Mouse (Mus musculus) megakaryocyte, adult 5-6 weeks (primary cell): ENCODE results near the gene Cldn19. TPM values are rescaled to one million over a fixed set of nuclear protein-coding genes. Genes with fewer than 3 reads are reported as not detected.
A peak's percentile ranks its signal among the peaks of the same experiment; 100 is the strongest.
"Not testable (repeated sequence)": the region's sequence is repeated elsewhere in the genome, so short reads cannot be mapped to it uniquely, and the experiment has no call there.

Source experiments
- ATAC-seq: 2 replicates; pipeline ENCODE4 v1.8.0; 2016; ENCODE audit warnings: mild to moderate bottlenecking, inconsistent platforms; ENCODE audit not compliant: poor library complexity, severe bottlenecking
- total RNA-seq, 2 experiments: library from RNA; stranded (forward) in 1 of 2; stranded (reverse) in 1 of 2; fragments of 153-499, 151-499 nt in 1 of 2; fragments of 221-1000, 200-1000 nt in 1 of 2; gene quantifications; 2 replicates each; pipeline versions ENCODE4 v1.2.3 to v1.2.4; 2015 to 2017

Cldn19 gene
- total RNA-seq, 2 experiments from 2014 or later = not detected

DNA sequence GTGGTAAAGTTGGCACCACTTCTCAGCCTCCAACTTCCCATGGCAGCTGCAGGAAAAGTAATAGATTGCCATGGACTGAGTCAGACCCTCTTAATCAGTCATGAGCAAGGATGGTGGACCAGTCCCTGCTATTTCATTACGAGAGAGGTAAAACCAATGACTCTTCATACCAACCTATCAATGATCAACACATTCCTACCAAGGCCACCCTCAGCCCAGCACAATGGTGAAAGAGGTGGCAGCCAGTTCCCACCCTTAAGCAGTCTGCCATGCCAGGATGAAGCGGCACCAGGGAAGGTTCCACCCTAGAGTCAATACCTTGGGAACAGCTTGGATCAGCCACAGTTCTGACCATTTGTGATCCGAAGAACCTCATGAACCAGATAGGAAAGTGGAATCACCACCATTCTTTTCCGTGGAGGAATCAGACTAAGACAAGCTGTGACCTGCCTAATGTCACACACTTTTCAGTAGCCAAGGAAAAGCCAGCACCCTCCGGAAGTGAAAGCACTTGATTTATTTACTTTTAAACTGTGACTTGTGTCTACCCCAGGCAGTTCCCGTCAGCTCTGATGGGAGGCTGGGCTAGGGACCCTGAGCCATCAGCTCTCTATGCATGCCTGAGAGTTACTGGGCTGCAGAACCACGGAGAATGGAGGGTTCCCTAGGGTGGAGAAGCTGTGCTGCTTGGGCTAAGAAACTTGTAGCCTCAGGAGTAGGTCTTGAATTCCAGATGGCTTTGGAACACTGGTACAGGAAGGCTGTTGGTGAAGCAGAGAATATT lies 3.0 kb upstream of the Cldn19 start:
- ATAC-seq = no peak

DNA sequence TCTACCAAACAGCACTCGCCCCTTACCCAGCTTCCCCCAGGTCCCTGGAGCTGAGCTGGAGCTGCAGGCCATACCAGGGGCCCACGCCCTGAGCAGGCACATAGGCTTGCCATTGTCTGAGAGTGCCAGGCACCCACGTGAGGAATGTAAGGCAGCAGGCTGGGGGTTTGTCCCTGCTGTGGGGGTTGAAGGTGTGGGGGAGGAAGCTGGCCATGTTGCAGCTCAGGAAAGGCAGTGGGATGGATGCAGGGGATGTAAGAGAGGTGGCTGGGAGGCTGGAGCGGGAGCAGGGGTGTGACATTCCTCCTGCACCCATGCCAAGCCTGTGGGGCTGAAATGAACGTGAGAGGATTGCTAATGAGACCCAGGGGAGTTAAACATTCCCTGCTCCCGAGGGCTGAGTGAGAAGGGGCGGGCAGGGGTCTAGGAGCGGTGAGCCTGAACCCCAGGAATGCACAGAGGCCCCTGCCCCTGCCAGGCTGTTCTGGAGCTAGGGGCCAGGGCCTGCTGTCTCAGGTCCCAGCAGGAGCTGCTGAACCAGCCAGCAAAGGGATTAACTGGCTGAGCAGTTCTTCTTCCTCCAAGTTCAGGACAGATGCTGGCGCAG lies 1.1 kb upstream of the Cldn19 start:
- ATAC-seq = no peak

DNA sequence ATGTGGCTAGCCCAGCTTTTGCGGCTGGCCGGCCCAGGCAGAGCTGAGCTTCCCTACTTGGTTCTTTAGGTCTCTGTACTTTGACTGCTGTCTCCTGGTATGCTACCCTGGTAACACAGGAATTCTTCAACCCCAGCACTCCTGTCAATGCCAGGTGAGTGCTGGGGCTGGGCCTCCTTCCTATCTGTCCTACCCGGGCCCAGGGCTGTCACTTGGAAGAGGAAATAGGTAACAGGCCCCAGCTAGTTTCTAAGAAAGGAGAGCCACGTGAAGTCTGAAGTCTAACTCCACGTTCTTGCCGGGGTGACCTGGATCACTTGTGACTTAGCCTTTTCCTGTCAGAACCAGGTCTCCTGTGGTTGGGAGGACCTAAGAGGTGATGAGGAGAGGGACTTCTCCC lies 1.9 kb downstream of the Cldn19 start:
- no peak for ATAC-seq

DNA sequence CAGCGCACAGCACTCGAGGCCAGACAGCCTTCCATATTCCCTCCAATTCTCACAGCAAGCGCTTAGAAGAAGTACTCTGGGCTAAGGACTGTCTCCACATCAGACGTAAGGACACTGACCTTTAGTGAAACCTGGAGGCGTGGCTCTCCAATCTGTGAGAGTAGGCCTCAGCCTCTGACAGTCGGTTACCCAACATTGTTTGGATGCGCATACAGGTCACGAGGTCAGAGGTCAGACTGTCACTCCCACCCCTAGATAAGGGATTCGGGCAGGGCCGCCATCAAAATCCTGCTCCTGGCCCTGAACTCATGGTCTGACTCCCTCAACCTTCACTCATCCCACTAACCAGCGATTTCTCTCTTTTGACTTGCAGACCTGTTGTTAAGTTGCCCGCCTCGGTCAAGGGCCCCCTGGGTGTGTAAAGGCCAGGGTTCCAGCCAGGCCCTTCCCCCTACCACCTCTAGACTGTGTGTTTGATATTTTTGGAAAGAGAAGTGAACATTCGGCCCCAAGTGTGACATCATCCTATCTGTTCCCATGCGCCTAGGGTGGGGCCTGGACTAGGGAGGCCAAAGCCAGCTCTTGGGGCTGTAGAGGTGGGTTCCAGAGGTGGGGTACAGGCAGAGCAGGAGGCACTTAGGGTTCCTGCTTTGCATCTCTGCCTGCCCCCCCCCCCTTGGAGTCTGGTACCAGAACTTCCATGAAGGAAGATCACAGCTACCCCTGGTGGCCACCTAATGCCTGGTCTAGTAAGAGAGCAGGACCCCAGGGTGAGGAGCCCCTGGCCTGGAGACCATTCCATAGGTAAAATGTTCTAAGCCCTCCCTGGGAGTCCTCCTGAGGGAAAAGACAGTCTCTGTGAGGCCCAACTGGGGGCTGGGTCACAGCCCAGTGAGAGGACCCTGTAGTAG lies 4.4 kb downstream of the Cldn19 start:
- no peak for ATAC-seq

DNA sequence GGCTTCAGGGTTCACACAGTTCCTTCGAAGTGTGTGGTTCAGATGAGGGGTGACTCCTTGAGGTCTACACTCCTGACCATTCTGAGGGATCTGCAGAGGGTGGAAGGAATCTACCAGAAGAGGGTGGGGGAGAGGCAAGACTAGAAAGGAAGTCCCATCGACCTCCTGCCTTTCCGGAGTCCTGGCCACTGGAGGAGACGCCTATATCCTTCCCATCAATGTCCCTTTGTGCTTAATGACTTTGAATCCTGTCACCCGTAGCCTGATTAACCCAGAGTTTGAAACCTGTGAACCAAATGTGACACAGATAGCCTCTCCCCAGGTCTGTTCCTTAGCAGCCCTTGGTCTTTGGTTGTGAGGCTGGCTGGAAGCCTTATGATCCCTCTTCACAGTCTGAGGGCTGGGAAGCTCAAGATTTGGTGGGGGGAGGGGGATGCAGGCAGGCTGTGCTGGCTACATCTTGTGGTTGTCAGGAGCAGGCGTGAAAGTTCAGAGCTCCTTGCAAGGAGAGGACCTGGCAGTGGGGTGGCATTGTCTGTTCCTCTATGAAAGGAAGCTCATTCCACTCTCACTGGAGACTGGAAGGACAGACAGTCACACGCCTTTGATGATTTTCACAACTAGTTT lies 6.0 kb downstream of the Cldn19 start:
- ATAC-seq = no peak

DNA sequence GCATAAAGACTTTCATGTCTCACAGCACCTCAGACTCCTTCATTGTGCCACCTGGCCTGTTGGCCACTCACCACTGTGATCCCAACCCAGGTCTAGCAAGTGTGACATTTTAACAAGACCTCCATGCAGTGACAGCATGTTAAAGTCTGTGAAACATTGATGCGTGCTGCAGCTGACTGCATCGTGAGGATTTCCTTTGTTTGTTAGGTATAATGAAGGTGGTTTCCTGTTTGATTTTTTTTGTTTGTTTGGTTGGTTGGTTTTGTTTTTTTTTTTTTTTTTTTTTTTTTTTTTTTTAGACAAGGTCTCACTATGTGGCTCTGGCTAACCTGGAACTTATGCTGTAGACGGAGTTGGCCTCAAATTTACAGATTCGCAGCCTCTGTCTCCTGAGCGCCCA lies 7.3 kb downstream of the Cldn19 start:
- no peak for ATAC-seq

DNA sequence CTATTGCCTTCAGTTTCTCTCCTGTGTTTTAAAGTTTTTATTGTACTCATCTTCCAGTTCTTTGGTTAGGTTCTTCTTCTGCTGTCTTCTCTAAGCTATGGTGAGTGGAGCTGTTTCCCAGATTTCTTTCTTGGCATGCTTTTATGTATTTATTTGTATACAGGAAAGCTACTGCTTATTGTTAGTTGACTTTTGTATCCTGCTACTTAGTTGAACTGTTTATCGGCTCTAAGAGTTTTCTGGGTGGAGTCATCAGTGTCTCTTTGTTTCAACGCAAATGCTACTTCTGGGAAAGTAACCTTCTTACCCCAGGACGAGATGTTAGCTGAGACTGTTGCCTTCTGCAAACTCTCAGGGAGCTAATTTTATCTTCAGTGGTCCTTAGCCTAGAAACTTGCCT lies 8.2 kb downstream of the Cldn19 start:
- no peak for ATAC-seq

DNA sequence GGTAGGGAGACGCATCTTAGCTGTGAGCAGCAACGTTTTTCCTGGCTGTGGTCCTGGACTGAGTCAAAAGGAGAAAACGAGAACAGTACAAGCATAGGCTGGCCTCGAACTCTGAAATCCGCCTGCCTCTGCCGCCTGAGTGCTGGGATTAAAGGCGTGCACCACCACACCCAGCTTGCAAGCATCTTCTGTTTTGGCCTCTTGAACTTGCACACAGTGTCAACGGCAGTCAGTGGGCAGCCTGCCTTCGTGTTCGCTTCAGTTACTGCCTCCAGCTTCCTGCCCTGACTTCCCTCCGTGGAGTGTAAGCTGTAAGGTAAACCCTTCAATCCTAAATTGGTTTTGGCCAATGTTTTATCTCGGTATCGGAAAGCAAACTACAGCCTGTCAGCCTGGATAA lies 11.4 kb downstream of the Cldn19 start:
- ATAC-seq = no peak

DNA sequence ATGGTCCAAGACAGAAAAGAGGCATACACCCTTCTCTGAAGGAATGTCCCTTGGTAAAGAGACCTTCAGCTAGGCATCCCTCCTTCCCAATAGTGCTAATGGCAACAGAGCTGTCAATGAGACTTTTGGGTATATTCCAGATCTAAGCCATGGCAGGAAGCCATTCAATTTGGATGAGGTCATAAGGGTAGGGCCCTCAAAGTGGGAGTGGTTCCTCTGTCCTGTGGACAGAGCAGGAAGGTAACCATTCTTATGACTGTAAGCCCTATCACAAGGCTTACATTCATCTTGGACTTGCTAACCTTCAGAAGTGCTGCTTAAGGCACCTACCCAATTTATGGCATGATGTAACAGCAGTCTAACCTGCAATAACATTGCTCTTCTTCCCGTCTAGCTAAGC lies 19.4 kb downstream of the Cldn19 start:
- no peak for ATAC-seq

DNA sequence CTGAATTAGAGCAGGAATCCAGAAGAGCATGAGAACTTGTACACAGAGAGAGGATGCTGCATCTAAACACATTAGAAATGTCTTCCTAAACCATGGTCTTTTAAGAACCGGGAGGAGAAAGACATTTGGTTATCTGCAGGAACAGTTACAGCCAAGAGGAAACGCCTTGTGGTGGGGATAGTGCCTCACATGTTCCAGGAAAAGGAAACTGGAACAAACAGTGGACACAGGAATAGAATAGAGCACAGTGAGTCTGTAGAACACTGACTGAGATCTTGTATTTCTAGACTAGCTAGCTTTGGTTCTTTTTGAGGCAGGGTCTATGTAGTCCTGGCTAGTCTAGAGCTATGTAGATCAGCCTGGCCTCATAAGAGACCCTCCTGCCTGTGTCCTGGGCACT lies 20.0 kb downstream of the Cldn19 start:
- ATAC-seq = no peak

DNA sequence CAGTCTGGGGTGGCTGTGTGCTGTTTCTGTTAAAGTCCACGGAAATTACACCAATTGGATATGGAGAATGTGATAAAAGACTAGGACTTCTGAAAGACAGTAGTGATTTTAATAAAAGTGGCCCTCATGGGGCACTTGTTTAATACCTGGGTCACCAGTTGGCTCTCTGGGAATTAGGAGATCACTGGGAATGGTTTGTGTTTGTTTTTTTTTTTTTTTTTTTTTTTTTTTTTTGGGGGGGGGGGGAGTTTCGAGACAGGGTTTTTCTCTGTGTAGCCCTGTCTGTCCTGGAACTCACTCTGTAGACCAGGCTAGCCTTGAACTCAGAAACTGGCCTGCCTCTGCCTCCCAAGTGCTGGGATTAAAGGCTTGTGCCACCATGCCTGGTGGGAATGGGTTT lies 20.5 kb downstream of the Cldn19 start:
- ATAC-seq = no peak

DNA sequence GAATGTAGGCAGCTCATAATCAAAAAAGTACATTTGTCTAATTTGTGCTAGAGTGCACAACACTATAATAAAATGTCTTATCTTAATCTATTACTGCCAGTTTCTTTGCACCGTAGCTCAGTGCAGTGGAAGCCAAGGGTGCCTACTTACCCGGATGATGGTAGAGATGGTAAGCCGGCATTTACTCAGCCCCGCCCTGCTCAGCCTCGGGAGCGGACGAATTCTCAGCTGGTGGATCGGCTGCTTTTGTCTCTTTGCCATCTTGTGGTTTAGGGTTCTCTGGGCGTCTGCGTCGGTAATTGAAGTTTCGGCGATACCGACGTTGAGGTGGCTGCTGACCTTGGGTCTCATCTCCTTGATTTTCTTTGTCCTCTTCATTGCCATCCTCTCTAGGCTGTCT lies 23.6 kb downstream of the Cldn19 start:
- not testable (repeated sequence) for ATAC-seq

DNA sequence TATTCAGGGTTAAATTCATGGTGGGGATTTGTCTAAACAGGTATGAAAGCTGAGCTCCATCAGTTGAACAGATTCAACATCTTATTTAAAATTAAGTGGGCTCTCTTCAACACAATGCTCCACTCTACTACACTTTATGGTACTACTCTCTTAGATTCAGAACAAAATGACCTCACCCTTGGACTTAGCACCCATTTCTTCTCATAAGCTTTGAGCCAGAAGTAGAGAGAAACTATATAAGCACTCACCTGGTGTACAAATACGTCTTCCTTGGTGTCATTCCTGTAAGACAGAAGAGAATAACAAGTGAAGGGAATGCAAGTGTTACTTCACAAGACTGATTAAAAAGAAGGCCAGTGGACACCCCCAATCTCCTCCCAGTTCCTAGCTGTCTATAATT lies 29.6 kb downstream of the Cldn19 start:
- ATAC-seq = no peak

DNA sequence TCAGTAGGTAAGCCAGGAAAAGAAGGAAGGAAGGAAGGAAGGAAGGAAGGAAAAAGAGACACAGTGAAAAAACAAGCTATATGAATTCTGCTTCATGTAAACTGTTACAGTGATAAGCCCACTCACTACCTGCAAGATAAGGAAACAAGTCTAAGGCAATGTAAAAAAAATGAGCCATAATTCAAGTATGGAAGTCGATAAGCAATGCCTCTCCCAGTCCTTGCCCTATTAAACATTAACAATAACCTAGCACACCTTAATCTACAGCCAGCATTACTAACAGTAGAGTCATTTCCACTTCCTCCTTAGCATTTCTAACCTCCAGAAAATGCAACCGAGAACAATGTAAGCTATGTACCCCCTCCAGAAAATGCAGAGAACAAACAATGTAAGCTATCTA lies 30.1 kb downstream of the Cldn19 start:
- no peak for ATAC-seq

DNA sequence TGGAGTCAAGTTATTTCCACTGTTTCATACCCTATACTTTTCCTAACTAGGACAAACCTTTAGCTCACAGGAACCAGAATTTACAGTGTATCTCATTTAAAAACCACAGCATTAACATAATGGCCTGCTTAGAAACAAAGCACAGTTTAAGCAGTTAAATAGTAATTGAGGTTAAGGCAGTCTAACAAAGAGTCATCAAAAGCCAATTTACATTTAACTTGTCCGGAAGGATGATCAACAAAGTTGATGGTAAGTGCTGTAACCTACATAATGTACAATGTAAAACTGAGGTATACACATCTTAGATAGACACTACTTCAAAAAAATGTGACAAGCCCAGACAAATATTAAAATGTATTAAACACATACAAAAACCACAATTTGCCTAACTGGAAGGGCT lies 36.7 kb downstream of the Cldn19 start:
- ATAC-seq = no peak

DNA sequence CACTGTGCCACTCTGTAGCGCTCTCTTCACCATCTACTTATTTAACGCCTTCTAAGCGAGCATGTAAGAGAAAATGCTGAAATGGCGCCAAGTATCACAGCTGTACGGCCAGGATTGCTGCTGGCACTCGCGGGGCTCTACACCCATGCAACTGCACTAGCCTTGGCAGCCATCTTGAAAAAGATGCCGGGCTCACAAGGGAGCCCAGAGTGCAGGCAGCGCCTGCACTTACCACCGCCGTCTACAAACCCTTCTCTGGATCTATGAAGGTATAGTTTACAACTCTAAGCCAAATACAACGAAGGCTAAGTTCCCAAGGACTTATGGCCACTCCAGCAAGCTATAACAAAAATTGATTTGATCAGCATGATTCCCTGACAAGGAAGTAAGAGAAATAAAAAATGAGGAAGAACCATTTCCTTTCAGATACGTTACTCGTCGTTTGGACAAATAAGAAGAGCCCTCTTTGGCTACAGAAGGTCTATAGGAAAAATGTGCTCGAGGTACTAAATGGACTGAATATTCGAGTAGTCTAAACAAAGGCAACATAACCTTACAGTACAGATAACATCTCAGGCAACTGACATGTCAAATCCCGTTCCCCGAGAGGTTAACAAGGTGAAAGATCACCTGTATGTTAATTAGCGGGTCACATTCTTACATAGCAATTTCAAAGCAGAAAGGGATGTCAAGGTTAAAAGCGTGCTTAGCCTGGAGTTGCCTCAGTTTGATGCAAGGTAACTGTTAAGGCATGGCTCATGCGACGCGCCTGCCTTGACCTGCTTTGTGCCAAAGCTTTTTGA lies 37.8 kb downstream of the Cldn19 start:
- ATAC-seq = peak; percentile 55

DNA sequence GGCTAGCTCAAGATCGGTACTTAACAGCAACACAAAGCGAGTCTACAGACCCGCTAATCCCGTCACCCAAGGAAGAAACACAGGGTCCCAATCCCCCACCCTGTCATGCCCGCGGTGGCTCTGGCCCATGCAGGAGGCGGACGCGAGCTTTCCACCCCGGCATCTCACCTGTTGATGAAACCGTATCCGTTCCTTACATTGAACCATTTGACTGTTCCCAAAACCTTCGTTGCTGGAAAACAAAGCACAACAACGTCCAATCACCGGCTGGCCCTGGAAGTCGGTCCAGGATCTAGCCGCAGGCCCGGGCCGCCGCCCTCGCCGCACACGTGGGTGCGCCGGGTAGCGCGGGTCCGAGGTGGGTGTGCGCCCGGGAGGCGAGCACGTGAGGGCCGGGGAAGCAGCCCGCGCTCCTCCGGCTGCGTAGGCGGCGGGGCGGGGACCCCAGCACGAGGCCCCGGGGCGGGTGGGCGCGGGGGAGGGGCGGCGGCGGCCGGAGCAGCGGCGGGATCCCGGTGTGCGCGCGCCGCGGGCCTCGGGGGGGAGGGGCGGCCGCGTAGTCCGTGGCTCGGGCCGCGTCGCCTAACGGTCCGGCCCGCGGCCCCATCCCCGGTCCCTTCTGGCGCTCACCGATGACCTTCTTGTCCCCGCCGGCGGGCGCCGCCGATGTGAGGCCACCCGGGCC lies 38.5 kb downstream of the Cldn19 start:
- no peak for ATAC-seq

DNA sequence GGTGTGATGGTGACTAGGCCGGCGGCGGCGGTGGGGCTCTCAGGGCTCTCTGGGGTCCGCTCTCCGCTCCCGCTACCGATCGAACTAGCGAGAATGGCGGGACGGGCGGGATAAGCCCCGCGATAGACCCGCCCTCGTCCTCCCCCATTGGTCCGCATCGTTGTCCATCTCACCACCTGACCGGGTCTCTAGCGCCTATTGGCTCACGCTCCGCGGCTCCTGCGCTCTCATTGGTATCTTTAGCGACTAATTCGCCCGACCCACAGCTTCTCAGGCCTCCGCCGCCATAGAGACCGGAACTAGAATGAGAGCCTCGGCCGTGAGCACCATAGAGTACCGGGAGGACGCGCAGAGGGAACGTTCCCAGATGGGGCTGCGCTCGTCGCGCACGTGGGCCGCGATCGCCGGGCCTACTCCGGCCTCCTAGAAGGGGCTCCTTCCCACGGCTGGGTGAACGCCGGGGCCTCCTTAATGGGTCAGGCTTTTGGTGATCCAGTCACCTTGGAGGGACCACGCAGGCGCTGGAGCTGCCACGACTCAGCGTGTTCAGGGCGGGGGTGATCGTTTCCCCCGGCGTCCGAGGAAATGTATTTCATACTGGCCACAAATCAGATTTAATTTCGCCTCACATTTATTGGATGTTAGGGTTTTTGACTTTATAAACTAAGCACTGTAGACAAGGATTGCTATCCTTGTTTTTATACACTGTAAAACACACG lies 39.4 kb downstream of the Cldn19 start, which contains the start of gene Ybx1:
Ybx1 (minus strand) TSS at position 190 of the 719 bp plus-strand sequence.
- peak; percentile 94 for ATAC-seq

DNA sequence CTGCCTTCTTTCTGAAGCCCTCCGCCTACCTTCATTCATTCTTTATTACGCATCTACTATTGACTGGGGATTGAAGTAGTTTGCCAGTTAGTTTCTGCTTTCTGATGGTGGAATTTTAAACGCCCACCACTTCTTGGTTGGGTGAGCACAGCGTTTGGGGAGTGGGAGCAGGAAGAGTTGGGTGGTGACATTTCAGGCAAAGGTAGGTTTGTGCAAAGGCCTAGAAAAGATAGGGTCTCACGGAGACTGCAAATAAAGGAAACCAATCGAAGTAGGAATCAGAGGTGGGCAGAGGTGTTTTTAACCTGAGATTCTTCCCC lies 39.9 kb downstream of the Cldn19 start:
- ATAC-seq = no peak
